Mouse (Mus musculus): ENCODE measurements at regions not wholly inside any gene's neighbourhood (a gene's known extent, or its start where the extent isn't known, plus 50 kb on each side); places are given as distances from the start of the nearest gene placed in this dataset.

DNA sequence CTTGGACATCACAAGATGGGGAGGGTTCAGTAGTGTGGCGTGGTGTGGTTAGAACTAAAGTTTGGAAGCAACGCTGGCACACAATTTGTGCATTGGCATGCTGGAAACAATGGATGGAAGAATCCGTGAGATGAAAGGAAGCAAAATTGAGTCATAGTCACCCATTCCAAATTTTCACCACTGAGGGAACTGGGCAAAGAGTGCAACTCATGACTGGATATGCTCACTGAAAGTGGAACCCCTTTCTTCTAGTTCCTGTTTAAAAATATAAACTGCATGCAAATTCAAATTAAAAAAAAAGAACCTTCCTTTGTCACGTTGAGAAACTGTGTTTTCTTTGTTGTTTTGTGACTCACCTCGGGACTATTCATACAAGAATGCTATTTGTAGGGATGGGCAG lies 269.5 kb upstream of the Kcnj16 start:
- TF ChIP-seq MAX (IDR thresholded peaks at IDR 0.05) (no peak), CTCF (IDR thresholded peaks at IDR 0.05; ENCODE audit: control insufficient read depth, insufficient read depth, insufficient read length) (no peak), CEBPB (IDR thresholded peaks at IDR 0.05; ENCODE audit: low read depth) (no peak), USF1 (IDR thresholded peaks at IDR 0.05; ENCODE audit: low read depth) (no peak), MYOD1 (IDR thresholded peaks at IDR 0.05; ENCODE audit: control insufficient read depth, insufficient read length, low read depth) (no peak), MYOG (IDR thresholded peaks at IDR 0.05; ENCODE audit: control insufficient read depth, extremely low read depth, insufficient read length) (no peak), FOSL1 (IDR thresholded peaks at IDR 0.05; ENCODE audit: insufficient read depth, low read length, poor library complexity, severe bottlenecking) (no peak)
